Mouse (Mus musculus) heart, embryonic 14.5 days (tissue): Measurements from ENCODE around the gene Sult1b1. TPM values are rescaled to one million over a fixed set of nuclear protein-coding genes. Genes with fewer than 3 reads are reported as not detected.
"Not testable (repeated sequence)": the region's sequence is repeated elsewhere in the genome, so short reads cannot be mapped to it uniquely, and the experiment has no call there.

Source experiments
- ATAC-seq: fragments of 200-750 bp; cut with Nextera tagmentation; 2 replicates; pipeline ENCODE4 v1.8.0; 2017; ENCODE audit warnings: low read depth, moderate TSS enrichment; ENCODE audit not compliant: insufficient number of reproducible peaks, insufficient read depth, low FRiP score
- H3K27ac ChIP-seq, 2 experiments: fragments of 200-500 bp in 1 of 2; fragments of 300-500 bp in 1 of 2; sonication (generic) in 1 of 2; replicated peaks in 1 of 2; 2 replicates each; pipeline ENCODE4 v1.5.1; 2012 to 2014; ENCODE audit warnings: low read depth in 2 of 2, low read length in 2 of 2, control low read depth in 1 of 2, mild to moderate bottlenecking in 1 of 2, mixed read lengths in 1 of 2; ENCODE audit not compliant: control insufficient read depth in 1 of 2, insufficient read depth in 1 of 2
- H3K27me3 ChIP-seq: fragments of 300-500 bp; sonication (generic); 2 replicates; pipeline ENCODE4 v1.6.1; 2014; ENCODE audit warnings: mild to moderate bottlenecking, low read length, control low read depth; ENCODE audit not compliant: control insufficient read depth, insufficient read depth
- H3K36me3 ChIP-seq: fragments of 300-500 bp; sonication (generic); 2 replicates; pipeline ENCODE4 v1.6.1; 2014; ENCODE audit warnings: mild to moderate bottlenecking, control low read depth, low read length, mixed read lengths; ENCODE audit not compliant: control insufficient read depth, insufficient read depth
- H3K4me1 ChIP-seq, 2 experiments: fragments of 200-500 bp in 1 of 2; fragments of 300-500 bp in 1 of 2; sonication (generic) in 1 of 2; 2 replicates each; pipeline ENCODE4 v1.6.1; 2012 to 2014; ENCODE audit warnings: low read length in 2 of 2, control low read depth in 1 of 2, mixed read lengths in 1 of 2; ENCODE audit not compliant: control insufficient read depth in 2 of 2, insufficient read depth in 2 of 2
- H3K4me2 ChIP-seq: fragments of 300-500 bp; sonication (generic); 2 replicates; pipeline ENCODE4 v1.6.1; 2014; ENCODE audit warnings: mild to moderate bottlenecking, low read length
- H3K4me3 ChIP-seq, 2 experiments: fragments of 200-500 bp in 1 of 2; fragments of 300-500 bp in 1 of 2; sonication (generic) in 1 of 2; 2 replicates each; pipeline ENCODE4 v1.5.1; 2012 to 2014; ENCODE audit warnings: low read length in 2 of 2, mild to moderate bottlenecking in 2 of 2, control low read depth in 1 of 2, low read depth in 1 of 2, moderate library complexity in 1 of 2; ENCODE audit not compliant: control insufficient read depth in 1 of 2, insufficient read depth in 1 of 2
- H3K9ac ChIP-seq: fragments of 300-500 bp; sonication (generic); 2 replicates; pipeline ENCODE4 v1.6.1; 2014; ENCODE audit warnings: mild to moderate bottlenecking, low read length
- H3K9me3 ChIP-seq: fragments of 300-500 bp; sonication (generic); 2 replicates; pipeline ENCODE4 v1.6.1; 2016; ENCODE audit warnings: low read length, control low read depth; ENCODE audit not compliant: control insufficient read depth
- WGBS: fragments of 180-500 bp; shearing (Covaris S2); extraction: QIAGEN DNeasy Blood & Tissue Kit; methylation state at CpG from one replicate; pipeline ENCODE4 v1.1.7; 2014; 5-methylcytosine and 5-hydroxymethylcytosine counted together
- polyA plus RNA-seq: library from polyadenylated mRNA; unstranded; fragments of >200 nt; fragmentation: Nextera tagmentation; extraction: Ambion mirVana; gene quantifications from 2 replicates; pipeline ENCODE4 v1.2.1, GENCODE M21; 2014

Sult1b1 gene
- polyA plus RNA-seq, 1 experiment from 2014 or later: not detected

GRCm38 (mm10) chr5:87502687-87503086 is 35.3 kb downstream of the Sult1b1 start:
- no peak for ATAC-seq
- no peak overlapping the region for H3K9ac ChIP-seq
- H3K9me3 ChIP-seq: no peaks in the 10 kb centered on the region

GRCm38 (mm10) chr5:87499341-87499740 is 38.7 kb downstream of the Sult1b1 start:
- Histone ChIP-seq H3K27me3 (no peaks in the 10 kb centered on the region), H3K4me1 (no peaks in the 10 kb centered on the region), H3K36me3 (no peaks in the 10 kb centered on the region), H3K27ac (no peak overlapping the region), H3K9ac (no peak overlapping the region), H3K9me3 (no peaks in the 10 kb centered on the region), H3K4me2 (no peak overlapping the region), H3K4me3 (no peak overlapping the region)
- no peak for ATAC-seq

More at GRCm38 (mm10) chr5:87502687-87503086, 35.3 kb downstream of the Sult1b1 start:
- Histone ChIP-seq H3K4me2 (no peak overlapping the region), H3K4me1 (no peaks in the 10 kb centered on the region), H3K27ac (no peak overlapping the region), H3K36me3 (no peaks in the 10 kb centered on the region), H3K27me3 (no peaks in the 10 kb centered on the region), H3K4me3 (no peak overlapping the region)
- 83% methylated on average over 1 of the region's 1 CpGs for WGBS

GRCm38 (mm10) chr5:87498936-87499335 is 39.1 kb downstream of the Sult1b1 start:
- H3K4me2 ChIP-seq: no peak overlapping the region
- H3K27ac ChIP-seq: no peak overlapping the region
- no peak for ATAC-seq
- H3K36me3 ChIP-seq: no peaks in the 10 kb centered on the region
- H3K4me1 ChIP-seq: no peaks in the 10 kb centered on the region
- no peak overlapping the region for H3K9ac ChIP-seq
- H3K4me3 ChIP-seq: no peak overlapping the region
- H3K27me3 ChIP-seq: no peaks in the 10 kb centered on the region
- H3K9me3 ChIP-seq: no peaks in the 10 kb centered on the region

- no peak within 1 kb of the TSS for H3K9ac ChIP-seq
- no peak within 1 kb of the TSS for H3K4me2 ChIP-seq
- H3K27me3 ChIP-seq: no peaks in the 10 kb centered on the region
- no peak within 1 kb of the TSS for H3K4me3 ChIP-seq
- 76% methylated on average over 1 of the region's 1 CpGs for WGBS
- no peaks in the 10 kb centered on the region for H3K36me3 ChIP-seq
- no peaks in the 10 kb centered on the region for H3K9me3 ChIP-seq
- no peaks in the 10 kb centered on the region for H3K4me1 ChIP-seq
- ATAC-seq: no peak
- H3K27ac ChIP-seq: no peak within 1 kb of the TSS
These were observed 47.2 kb downstream of the Sult1b1 start, which contains the start of gene Ugt2a1 for GRCm38 (mm10) chr5:87490771-87491170. Gene Ugt2a1 (minus strand): TSS chr5:87490871.

- not testable (repeated sequence) for H3K27me3 ChIP-seq, H3K4me1 ChIP-seq, H3K27ac ChIP-seq, H3K9me3 ChIP-seq, ATAC-seq, H3K36me3 ChIP-seq, H3K9ac ChIP-seq, H3K4me3 ChIP-seq, H3K4me2 ChIP-seq
- 79% methylated on average over 1 of the region's 1 CpGs for WGBS
These were observed 51.3 kb downstream of the Sult1b1 start, which contains the start of gene Gm43638 for GRCm38 (mm10) chr5:87486706-87487105. Gene Gm43638 (minus strand): TSS chr5:87486806.

- WGBS: 70% methylated on average over 5 of the region's 5 CpGs
- Histone ChIP-seq H3K4me3 (no peak within 1 kb of the TSS), H3K9me3 (no peaks in the 10 kb centered on the region), H3K27ac (no peak within 1 kb of the TSS), H3K36me3 (no peaks in the 10 kb centered on the region), H3K9ac (no peak within 1 kb of the TSS), H3K4me1 (no peaks in the 10 kb centered on the region), H3K27me3 (no peaks in the 10 kb centered on the region), H3K4me2 (no peak within 1 kb of the TSS)
- ATAC-seq: no peak
These were observed 55.8 kb downstream of the Sult1b1 start, which contains the start of gene Ugt2a2 for GRCm38 (mm10) chr5:87482160-87482559. Gene Ugt2a2 (minus strand): TSS chr5:87482260.

Other genes starting within 250 kb of the Sult1b1 start
- gene Ugt2a3, start 201.0 kb downstream of the Sult1b1 start, polyA plus RNA-seq: not detected in 2 replicates
- gene Ugt2b38, start 114.0 kb downstream of the Sult1b1 start, polyA plus RNA-seq: not detected in 2 replicates
- gene Ugt2a2, start 55.9 kb downstream of the Sult1b1 start, polyA plus RNA-seq: not detected in 2 replicates
- gene Gm43638, start 51.4 kb downstream of the Sult1b1 start, polyA plus RNA-seq: not detected in 2 replicates
- gene Ugt2a1, start 47.3 kb downstream of the Sult1b1 start, polyA plus RNA-seq: not detected in 2 replicates
- not detected in 2 replicates for gene Sult1d1, start 30.8 kb upstream of the Sult1b1 start, polyA plus RNA-seq
- not detected in 2 replicates for gene Sult1e1, start 53.4 kb upstream of the Sult1b1 start, polyA plus RNA-seq
- not detected in 2 replicates for gene Csn1s1, start 128.0 kb upstream of the Sult1b1 start, polyA plus RNA-seq
- gene Csn2, start 161.4 kb upstream of the Sult1b1 start, polyA plus RNA-seq: not detected in 2 replicates
- not detected in 2 replicates for gene Csn1s2a, start 236.4 kb upstream of the Sult1b1 start, polyA plus RNA-seq